Mouse (Mus musculus): ENCODE data around the gene Nhlh1.
A peak's percentile ranks its signal among the peaks of the same experiment; 100 is the strongest.

Gene Nhlh1

GRCm38 (mm10) chr1:172057491-172057921 lies at the start of gene Nhlh1:
TSS of gene Nhlh1 (minus strand) at chr1:172057573.
- DNase-seq (ENCODE audit: low spot score): no peak

GRCm38 (mm10) chr1:172105101-172105500 lies 47.7 kb upstream of the Nhlh1 start:
- DNase-seq (ENCODE audit: low spot score): no peak

GRCm38 (mm10) chr1:172103619-172104018 lies 46.2 kb upstream of the Nhlh1 start:
- DNase-seq (ENCODE audit: low spot score): no peak

GRCm38 (mm10) chr1:172099325-172100033 lies 42.1 kb upstream of the Nhlh1 start:
- no peak for DNase-seq (ENCODE audit: low spot score)

- DNase-seq (ENCODE audit: low spot score): no peak
These were observed 37.8 kb upstream of the Nhlh1 start for GRCm38 (mm10) chr1:172095202-172095601.

GRCm38 (mm10) chr1:172094295-172094694 lies 36.9 kb upstream of the Nhlh1 start:
- DNase-seq (ENCODE audit: low spot score): no peak

- no peak for DNase-seq (ENCODE audit: low spot score)
These were observed 36.1 kb upstream of the Nhlh1 start for GRCm38 (mm10) chr1:172093522-172093921.

- DNase-seq (ENCODE audit: low spot score): no peak
These were observed 25.6 kb upstream of the Nhlh1 start for GRCm38 (mm10) chr1:172082899-172083445.

- peak; percentile 93 for DNase-seq (ENCODE audit: low spot score)
These were observed 24.9 kb upstream of the Nhlh1 start, which contains the start of the genes Copa and Ncstn for GRCm38 (mm10) chr1:172082101-172082898. TSS of gene Copa (plus strand) at chr1:172082529. TSS of gene Ncstn (minus strand) at chr1:172082795.

GRCm38 (mm10) chr1:172077981-172078380 lies 20.6 kb upstream of the Nhlh1 start:
- DNase-seq (ENCODE audit: low spot score): no peak

GRCm38 (mm10) chr1:172072604-172073003 lies 15.2 kb upstream of the Nhlh1 start:
- no peak for DNase-seq (ENCODE audit: low spot score)

- DNase-seq (ENCODE audit: low spot score): no peak
These were observed 14.2 kb upstream of the Nhlh1 start for GRCm38 (mm10) chr1:172071556-172071955.

- no peak for DNase-seq (ENCODE audit: low spot score)
These were observed 12.9 kb upstream of the Nhlh1 start for GRCm38 (mm10) chr1:172070227-172070626.

- no peak for DNase-seq (ENCODE audit: low spot score)
These were observed 7.3 kb upstream of the Nhlh1 start for GRCm38 (mm10) chr1:172064613-172065141.

- DNase-seq (ENCODE audit: low spot score): no peak
These were observed 6.1 kb upstream of the Nhlh1 start for GRCm38 (mm10) chr1:172063291-172064023.

- no peak for DNase-seq (ENCODE audit: low spot score)
These were observed 4.7 kb upstream of the Nhlh1 start for GRCm38 (mm10) chr1:172062101-172062500.

GRCm38 (mm10) chr1:172061217-172061616 lies 3.8 kb upstream of the Nhlh1 start:
- DNase-seq (ENCODE audit: low spot score): no peak

- no peak for DNase-seq (ENCODE audit: low spot score)
These were observed 3.3 kb upstream of the Nhlh1 start for GRCm38 (mm10) chr1:172060659-172061058.

GRCm38 (mm10) chr1:172058874-172059273 lies 1.5 kb upstream of the Nhlh1 start:
- no peak for DNase-seq (ENCODE audit: low spot score)

- DNase-seq (ENCODE audit: low spot score): no peak
These were observed 948 bp upstream of the Nhlh1 start for GRCm38 (mm10) chr1:172058321-172058720.

- no peak for DNase-seq (ENCODE audit: low spot score)
These were observed 1.1 kb downstream of the Nhlh1 start for GRCm38 (mm10) chr1:172056251-172056650.

Measured in testis, postnatal 14 days (tissue).